Mouse (Mus musculus) bone marrow, adult 2 months (tissue): Measurements from ENCODE around the gene H2afy.

Experiments used
- CTCF ChIP-seq: fragments of 200-500 bp; IDR thresholded peaks from 2 replicates; pipeline ENCODE4 v1.5.1; 2011; ENCODE audit warnings: low read length, control low read depth; ENCODE audit not compliant: control insufficient read depth, insufficient read depth
- POLR2A ChIP-seq: fragments of 200-500 bp; IDR thresholded peaks from 2 replicates; pipeline ENCODE4 v1.6.1; 2011; ENCODE audit warnings: low read depth, mild to moderate bottlenecking, control low read depth, low read length, borderline replicate concordance; ENCODE audit not compliant: control insufficient read depth

- TF ChIP-seq CTCF (no peak), POLR2A (no peak)
Observed at GRCm38 (mm10) chr13:56155048-56155447, 18.9 kb upstream of the H2afy start.
